Mouse (Mus musculus): ENCODE measurements around the gene Fam213a.

The Fam213a gene

GRCm38 (mm10) chr14:40962365-40963290, 51.0 kb downstream of the Fam213a start:
- peak in 1 of 2 experiments; percentile 24 for DNase-seq (ENCODE audit: low spot score in 2 of 2)

- DNase-seq (ENCODE audit: low spot score in 2 of 2) = no peak
These were observed 53.4 kb downstream of the Fam213a start for GRCm38 (mm10) chr14:40960237-40960636.

GRCm38 (mm10) chr14:40959586-40959985, 54.0 kb downstream of the Fam213a start:
- DNase-seq (ENCODE audit: low spot score in 2 of 2) = no peak

- peak in 1 of 2 experiments; percentile 37 for DNase-seq (ENCODE audit: low spot score in 2 of 2)
These were observed 54.6 kb downstream of the Fam213a start for GRCm38 (mm10) chr14:40958986-40959381.

- DNase-seq (ENCODE audit: low spot score in 2 of 2) = peak in 1 of 2 experiments; percentile 21
These were observed 55.3 kb downstream of the Fam213a start for GRCm38 (mm10) chr14:40958083-40958985.

GRCm38 (mm10) chr14:40957607-40958006, 56.0 kb downstream of the Fam213a start:
- DNase-seq (ENCODE audit: low spot score in 2 of 2) = no peak

- DNase-seq (ENCODE audit: low spot score in 2 of 2) = peak in 1 of 2 experiments; percentile 63
These were observed 57.1 kb downstream of the Fam213a start for GRCm38 (mm10) chr14:40956252-40957146.

GRCm38 (mm10) chr14:40955596-40956251, 57.9 kb downstream of the Fam213a start:
- DNase-seq (ENCODE audit: low spot score in 2 of 2) = peak in 1 of 2 experiments; percentile 20

- no peak for DNase-seq (ENCODE audit: low spot score in 2 of 2)
These were observed 58.4 kb downstream of the Fam213a start for GRCm38 (mm10) chr14:40955146-40955545.

- no peak for DNase-seq (ENCODE audit: low spot score in 2 of 2)
These were observed 60.2 kb downstream of the Fam213a start for GRCm38 (mm10) chr14:40953381-40953780.

GRCm38 (mm10) chr14:40952715-40953114, 60.9 kb downstream of the Fam213a start:
- DNase-seq (ENCODE audit: low spot score in 2 of 2) = no peak

- DNase-seq (ENCODE audit: low spot score in 2 of 2) = no peak
These were observed 61.3 kb downstream of the Fam213a start for GRCm38 (mm10) chr14:40952301-40952700.

GRCm38 (mm10) chr14:40949730-40950614, 63.6 kb downstream of the Fam213a start:
- peak in 1 of 2 experiments; percentile 66 for DNase-seq (ENCODE audit: low spot score in 2 of 2)

GRCm38 (mm10) chr14:40949047-40949446, 64.5 kb downstream of the Fam213a start:
- DNase-seq (ENCODE audit: low spot score in 2 of 2) = no peak

GRCm38 (mm10) chr14:40948522-40948921, 65.1 kb downstream of the Fam213a start:
- DNase-seq (ENCODE audit: low spot score in 2 of 2) = no peak

- DNase-seq (ENCODE audit: low spot score in 2 of 2) = peak; percentile 68 to 78
These were observed 65.9 kb downstream of the Fam213a start for GRCm38 (mm10) chr14:40947431-40948394.

GRCm38 (mm10) chr14:40943802-40944201, 69.8 kb downstream of the Fam213a start:
- no peak for DNase-seq (ENCODE audit: low spot score in 2 of 2)

All from natural killer cell, adult 2 months (primary cell).